ENCODE assay signal across 16 mouse cellular contexts in the genomic region with DNA sequence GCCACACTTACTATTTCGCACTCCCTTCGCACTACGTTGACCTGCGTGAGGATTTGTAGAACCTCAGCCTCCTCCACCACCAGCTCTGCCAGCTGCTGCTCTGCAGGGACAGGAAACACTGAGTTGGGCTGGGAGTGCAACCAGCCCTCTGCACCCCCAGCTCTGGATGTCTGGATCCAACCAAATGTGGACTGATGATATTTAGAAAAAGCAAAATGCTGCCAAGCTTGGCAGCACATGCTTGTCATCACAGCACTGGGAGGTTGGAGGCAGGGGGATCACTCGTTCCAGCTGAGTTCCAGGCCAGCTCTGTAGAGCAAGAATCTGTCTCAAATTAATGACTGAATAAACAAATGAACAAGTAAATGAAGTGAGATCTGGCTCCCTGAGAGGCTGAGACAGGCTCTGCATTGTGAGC. TPM values are rescaled to one million over a fixed set of nuclear protein-coding genes. Genes with fewer than 3 reads are reported as not detected.
A peak's percentile ranks its signal among the peaks of the same experiment; 100 is the strongest.
DNase-seq lines count a peak whose midpoint lies in the region; ATAC-seq lines count a peak whose summit lies in the region.
"Had no signal": no experiment of that assay in that cellular context is flagged by ENCODE, and none has a peak within 500 bp of the region (broad histone marks: within the 10 kb centered on the region; RNA-seq: fewer than 3 reads in every experiment).

No protein-coding gene starts in this region.

- no peak for ATAC-seq in heart, embryonic 13.5 days (ENCODE audit: extremely low read depth, insufficient number of reproducible peaks, low FRiP score, low TSS enrichment)
- ATAC-seq in intestine, embryonic 16.5 days, result no peak
- ATAC-seq: liver, postnatal 0 days; midbrain, embryonic 16.5 days had no signal

- intact Hi-C loops in gastrocnemius, postnatal 14 days (cut with DNase I; ENCODE audit: low total_unique reads), result no loop called here

- 69% methylated on average over 5 of the region's 5 CpGs for WGBS in heart, embryonic 13.5 days
- 54% methylated on average over 5 of the region's 5 CpGs for WGBS in intestine, embryonic 16.5 days

- no peak for DNase-seq in heart, postnatal 4 days
- peak; percentile 66 for DNase-seq in NIH3T3 (ENCODE audit: low read depth)
- peak; percentile 56 to 74 for DNase-seq in layer of hippocampus, adult 18-20 months (ENCODE audit: low spot score in 2 of 2)
- DNase-seq in lung, postnatal 14 days, result peak; percentile 54
- no peak for DNase-seq in gastrocnemius, postnatal 14 days
- DNase-seq in cerebellum, adult 8-10 months, result no peak
- DNase-seq: adrenal gland, adult 8-10 months; cerebellum, postnatal 36 days; liver, postnatal 0 days; retina, postnatal 1 day; spleen, adult 18-20 months had no signal

- no peak overlapping the region for H3K4me3 ChIP-seq in heart, embryonic 13.5 days
- no peak overlapping the region for H3K4me3 ChIP-seq in intestine, embryonic 16.5 days (ENCODE audit: low read length)
- H3K4me3 ChIP-seq: limb, embryonic 12.5 days had no signal

- H3K27ac ChIP-seq in heart, embryonic 13.5 days (replicated peaks), result 0 out of 2 replicates have a peak overlapping the region, but pooled peaks have one; percentile 24
- H3K27ac ChIP-seq in intestine, embryonic 16.5 days (ENCODE audit: low read length), result no peak overlapping the region
- H3K27ac ChIP-seq: limb, embryonic 12.5 days had no signal

- H3K36me3 ChIP-seq in heart, embryonic 13.5 days, result peaks cover 95% of the 10 kb centered on the region
- H3K36me3 ChIP-seq in intestine, embryonic 16.5 days (ENCODE audit: control insufficient read depth, insufficient read depth, low read length), result peaks cover 34% of the 10 kb centered on the region

- H3K9me3 ChIP-seq in heart, embryonic 13.5 days, result no peaks in the 10 kb centered on the region
- no peaks in the 10 kb centered on the region for H3K9me3 ChIP-seq in intestine, embryonic 16.5 days (ENCODE audit: control insufficient read depth, low read length)
- H3K9me3 ChIP-seq: limb, embryonic 12.5 days had no signal

- no peaks in the 10 kb centered on the region for H3K27me3 ChIP-seq in heart, embryonic 13.5 days (replicated peaks)
- H3K27me3 ChIP-seq in intestine, embryonic 16.5 days (replicated peaks; ENCODE audit: control insufficient read depth, insufficient read depth, low read length), result no peaks in the 10 kb centered on the region
- H3K27me3 ChIP-seq: limb, embryonic 12.5 days had no signal

- H3K4me2 ChIP-seq in heart, embryonic 13.5 days, result no peak overlapping the region
- no peak overlapping the region for H3K4me2 ChIP-seq in intestine, embryonic 16.5 days (ENCODE audit: low read depth, low read length)
- H3K4me2 ChIP-seq: limb, embryonic 12.5 days had no signal

- H3K4me1 ChIP-seq in heart, embryonic 13.5 days, result no peaks in the 10 kb centered on the region; the same call in 1 of the 2 replicates
- H3K4me1 ChIP-seq in intestine, embryonic 16.5 days (ENCODE audit: control insufficient read depth, insufficient read depth, low read length), result no peaks in the 10 kb centered on the region
- H3K4me1 ChIP-seq: limb, embryonic 12.5 days had no signal

- no peak overlapping the region for H3K9ac ChIP-seq in heart, embryonic 13.5 days
- no peak overlapping the region for H3K9ac ChIP-seq in intestine, embryonic 16.5 days (ENCODE audit: low read depth, low read length)
- H3K9ac ChIP-seq: limb, embryonic 12.5 days; liver, postnatal 0 days had no signal

RNA-seq across cellular contexts. Expression of gene Ddx49, which starts 8.3 kb away (rescaled TPM):
- polyA plus RNA-seq in heart, embryonic 13.5 days (2015; fragmentation: Nextera tagmentation; extraction: Ambion mirVana), result 32.6 and 34.1 TPM in 2 replicates
- 10 to 100 TPM; 37.2 to 46.4 TPM for total RNA-seq in heart, postnatal 4 days (2021)
- 10 to 100 TPM; 36.3 to 49.0 TPM for total RNA-seq in layer of hippocampus, adult 18-20 months (2021)
- 10 to 100 TPM; 25.3 to 27.5 TPM for total RNA-seq in gastrocnemius, postnatal 14 days (2021)
- 44.2 and 48.4 TPM in 2 replicates for polyA plus RNA-seq in intestine, embryonic 16.5 days (2015; fragmentation: Nextera tagmentation; extraction: Ambion mirVana)

RNA-seq across cellular contexts. Expression of gene Cope, which starts 8.3 kb away (rescaled TPM):
- 294 and 344 TPM in 2 replicates for polyA plus RNA-seq in heart, embryonic 13.5 days (2015; fragmentation: Nextera tagmentation; extraction: Ambion mirVana)
- total RNA-seq in heart, postnatal 4 days (2021), result 100 to 1,000 TPM; 176 to 179 TPM
- 100 to 1,000 TPM; 125 to 149 TPM for total RNA-seq in layer of hippocampus, adult 18-20 months (2021)
- 100 to 1,000 TPM; 123 to 134 TPM for total RNA-seq in gastrocnemius, postnatal 14 days (2021)
- polyA plus RNA-seq in intestine, embryonic 16.5 days (2015; fragmentation: Nextera tagmentation; extraction: Ambion mirVana), result 432 and 443 TPM in 2 replicates

RNA-seq across cellular contexts. Expression of gene Homer3, which starts 11.4 kb away (rescaled TPM):
- polyA plus RNA-seq in heart, embryonic 13.5 days (2015; fragmentation: Nextera tagmentation; extraction: Ambion mirVana), result 34.1 and 37.2 TPM in 2 replicates
- total RNA-seq in heart, postnatal 4 days (2021), result 10 to 100 TPM; 36.2 to 36.4 TPM
- 10 to 100 TPM; 71.9 to 76.0 TPM for total RNA-seq in layer of hippocampus, adult 18-20 months (2021)
- total RNA-seq in gastrocnemius, postnatal 14 days (2021), result 1 to 10 TPM; 8.5 to 8.7 TPM
- 25.5 and 26.0 TPM in 2 replicates for polyA plus RNA-seq in intestine, embryonic 16.5 days (2015; fragmentation: Nextera tagmentation; extraction: Ambion mirVana)

RNA-seq across cellular contexts. Expression of gene Cers1, which starts 21.6 kb away (rescaled TPM):
- 1.9 and 2.6 TPM in 2 replicates for polyA plus RNA-seq in heart, embryonic 13.5 days (2015; fragmentation: Nextera tagmentation; extraction: Ambion mirVana)
- under 1 TPM; 0.43 to 0.56 TPM for total RNA-seq in heart, postnatal 4 days (2021)
- total RNA-seq in layer of hippocampus, adult 18-20 months (2021), result 100 to 1,000 TPM; 112 to 116 TPM
- 10 to 100 TPM; 14.5 to 24.5 TPM for total RNA-seq in gastrocnemius, postnatal 14 days (2021)
- 2.1 and 3.2 TPM in 2 replicates for polyA plus RNA-seq in intestine, embryonic 16.5 days (2015; fragmentation: Nextera tagmentation; extraction: Ambion mirVana)
- total RNA-seq: granulocyte monocyte progenitor cell, adult 5-6 weeks had no signal
- polyA plus RNA-seq: liver, postnatal 0 days had no signal

RNA-seq across cellular contexts. Expression of gene Gdf1, which starts 35.6 kb away (rescaled TPM):
- polyA plus RNA-seq in heart, embryonic 13.5 days (2015; fragmentation: Nextera tagmentation; extraction: Ambion mirVana), result 0.74 and 0.99 TPM in 2 replicates
- total RNA-seq in heart, postnatal 4 days (2021), result under 1 TPM in 1 of 2 experiments, not detected in 1; 0.60 TPM
- total RNA-seq in layer of hippocampus, adult 18-20 months (2021), result 10 to 100 TPM; 15.1 to 18.2 TPM
- 1 to 10 TPM; 1.3 to 2.8 TPM for total RNA-seq in gastrocnemius, postnatal 14 days (2021)
- polyA plus RNA-seq in intestine, embryonic 16.5 days (2015; fragmentation: Nextera tagmentation; extraction: Ambion mirVana), result 0.53 and 0.78 TPM in 2 replicates
- total RNA-seq: granulocyte monocyte progenitor cell, adult 5-6 weeks had no signal

Comparison
In these comparisons a context has a peak if more than half of its experiments do, and no peak if none do; other contexts are left out.
1. DNase-seq: peak in NIH3T3 (single experiment), layer of hippocampus, adult 18-20 months (2 of 2) and lung, postnatal 14 days (single experiment); none in heart, postnatal 4 days (single experiment), gastrocnemius, postnatal 14 days (single experiment) and cerebellum, adult 8-10 months (single experiment).